Mouse (Mus musculus) thymus, adult 2 months (tissue): ENCODE data around the gene Ptprg. TPM values are rescaled to one million over a fixed set of nuclear protein-coding genes. Genes with fewer than 3 reads are reported as not detected.

Source experiments
- DNase-seq: peaks from one replicate; pipeline ENCODE4 v3.0.0; 2021
- H3K27ac ChIP-seq: fragments of 200-500 bp; 2 replicates; pipeline ENCODE4 v1.5.1; 2012; ENCODE audit warnings: low read length, control low read depth; ENCODE audit not compliant: control insufficient read depth, insufficient read depth
- H3K27me3 ChIP-seq: fragments of 200-500 bp; 2 replicates; pipeline ENCODE4 v1.6.1; 2012; ENCODE audit warnings: mild to moderate bottlenecking, low read length, moderate library complexity, mixed read lengths; ENCODE audit not compliant: control insufficient read depth, insufficient read depth
- H3K36me3 ChIP-seq: fragments of 200-500 bp; 2 replicates; pipeline ENCODE4 v1.6.1; 2012; ENCODE audit warnings: mild to moderate bottlenecking, low read length, moderate library complexity; ENCODE audit not compliant: control insufficient read depth, insufficient read depth
- H3K4me1 ChIP-seq: fragments of 200-500 bp; replicated peaks from 2 replicates; pipeline ENCODE4 v1.6.1; 2012; ENCODE audit warnings: low read length; ENCODE audit not compliant: control insufficient read depth, insufficient read depth
- H3K4me3 ChIP-seq: fragments of 200-500 bp; 2 replicates; pipeline ENCODE4 v1.5.1; 2012; ENCODE audit warnings: mild to moderate bottlenecking, low read length, control low read depth, moderate library complexity; ENCODE audit not compliant: control insufficient read depth, insufficient read depth
- CTCF ChIP-seq: fragments of 200-500 bp; IDR thresholded peaks from 2 replicates; pipeline ENCODE4 v1.5.1; 2012; ENCODE audit warnings: mild to moderate bottlenecking, control low read depth, low read length, moderate library complexity, borderline replicate concordance; ENCODE audit not compliant: control insufficient read depth, poor library complexity, insufficient read depth; ENCODE audit errors: extremely low read depth
- POLR2A ChIP-seq: fragments of 200-500 bp; IDR thresholded peaks from 2 replicates; pipeline ENCODE4 v1.6.1; 2012; ENCODE audit warnings: mild to moderate bottlenecking, low read length, control low read depth, moderate library complexity; ENCODE audit not compliant: control insufficient read depth, poor library complexity, insufficient read depth; ENCODE audit errors: extremely low read depth
- WGBS: fragments of 180-500 bp; shearing (Covaris S2); methylation state at CpG from one replicate; pipeline ENCODE4 v1.1.7; 2018; 5-methylcytosine and 5-hydroxymethylcytosine counted together
- polyA plus RNA-seq: library from polyadenylated mRNA; depleted of rRNA; stranded (reverse); fragments of >200 nt; gene quantifications from 2 replicates; pipeline ENCODE4 v1.2.3, GENCODE M21; 2012

Gene Ptprg
- polyA plus RNA-seq, 1 experiment = 12.3 TPM

GRCm38 (mm10) chr14:12153599-12153998, 600.3 kb downstream of the Ptprg start:
- no peaks in the 10 kb centered on the region for H3K27me3 ChIP-seq
- WGBS = 92% methylated on average over 13 of the region's 13 CpGs
- no peaks in the 10 kb centered on the region for H3K4me1 ChIP-seq
- TF ChIP-seq CTCF (no peak), POLR2A (no peak)
- H3K27ac ChIP-seq = no peak overlapping the region
- DNase-seq = no peak
- no peak overlapping the region for H3K4me3 ChIP-seq
- no peaks in the 10 kb centered on the region for H3K36me3 ChIP-seq

DNA sequence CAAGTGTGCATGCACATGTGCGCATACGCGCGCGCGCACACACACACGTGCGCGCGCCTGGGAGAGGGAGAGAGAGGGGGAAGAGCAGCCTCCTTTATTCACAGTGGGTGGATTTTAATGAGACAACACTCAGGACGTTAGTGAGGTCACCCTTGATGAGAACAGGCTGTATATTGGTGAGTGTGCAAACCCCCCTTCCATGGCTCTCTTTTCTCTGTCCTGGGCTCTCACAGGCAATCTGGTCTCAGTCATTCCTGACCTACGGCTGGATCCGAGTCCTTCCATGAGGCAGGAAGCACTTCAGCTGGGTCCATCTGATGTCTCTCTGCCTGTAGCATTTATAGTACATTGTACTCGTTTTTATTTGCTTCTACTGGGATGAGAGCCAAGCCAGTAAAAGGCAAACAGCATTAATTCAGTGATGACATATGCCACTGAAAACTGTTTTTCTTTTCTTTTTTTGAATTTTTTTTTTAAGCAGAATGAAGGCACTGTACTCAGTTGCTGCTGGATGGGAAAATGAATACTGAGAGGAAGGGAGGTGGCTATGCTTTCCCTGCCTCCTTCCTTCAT, 608.5 kb downstream of the Ptprg start:
- H3K36me3 ChIP-seq = no peaks in the 10 kb centered on the region
- no peaks in the 10 kb centered on the region for H3K27me3 ChIP-seq
- no peak for TF ChIP-seq POLR2A
- TF ChIP-seq CTCF = no peak
- no peak overlapping the region for H3K4me3 ChIP-seq
- H3K27ac ChIP-seq = no peak overlapping the region
- DNase-seq = no peak
- no peaks in the 10 kb centered on the region for H3K4me1 ChIP-seq
- WGBS = 92% methylated on average over 14 of the region's 14 CpGs

- TF ChIP-seq POLR2A (no peak), CTCF (no peak)
Observed at GRCm38 (mm10) chr14:12162331-12162854, 609.1 kb downstream of the Ptprg start.

GRCm38 (mm10) chr14:12163196-12163595, 609.9 kb downstream of the Ptprg start:
- DNase-seq = no peak
- TF ChIP-seq CTCF = no peak
- no peak for TF ChIP-seq POLR2A
- Histone ChIP-seq H3K27ac (no peak overlapping the region), H3K27me3 (no peaks in the 10 kb centered on the region), H3K4me1 (no peaks in the 10 kb centered on the region), H3K36me3 (no peaks in the 10 kb centered on the region), H3K4me3 (no peak overlapping the region)
- WGBS = 77% methylated on average over 4 of the region's 4 CpGs

More at GRCm38 (mm10) chr14:12162331-12162854, 609.1 kb downstream of the Ptprg start:
- no peak overlapping the region for H3K4me3 ChIP-seq
- WGBS = 81% methylated on average over 5 of the region's 5 CpGs
- H3K36me3 ChIP-seq = no peaks in the 10 kb centered on the region
- no peak overlapping the region for H3K27ac ChIP-seq
- DNase-seq = no peak
- H3K27me3 ChIP-seq = no peaks in the 10 kb centered on the region
- no peaks in the 10 kb centered on the region for H3K4me1 ChIP-seq

GRCm38 (mm10) chr14:12167215-12167614, 613.9 kb downstream of the Ptprg start:
- DNase-seq = no peak
- 86% methylated on average over 4 of the region's 4 CpGs for WGBS
- H3K27me3 ChIP-seq = no peaks in the 10 kb centered on the region
- no peak overlapping the region for H3K27ac ChIP-seq
- no peaks in the 10 kb centered on the region for H3K4me1 ChIP-seq
- H3K4me3 ChIP-seq = no peak overlapping the region
- H3K36me3 ChIP-seq = no peaks in the 10 kb centered on the region
- TF ChIP-seq POLR2A (no peak), CTCF (no peak)

DNA sequence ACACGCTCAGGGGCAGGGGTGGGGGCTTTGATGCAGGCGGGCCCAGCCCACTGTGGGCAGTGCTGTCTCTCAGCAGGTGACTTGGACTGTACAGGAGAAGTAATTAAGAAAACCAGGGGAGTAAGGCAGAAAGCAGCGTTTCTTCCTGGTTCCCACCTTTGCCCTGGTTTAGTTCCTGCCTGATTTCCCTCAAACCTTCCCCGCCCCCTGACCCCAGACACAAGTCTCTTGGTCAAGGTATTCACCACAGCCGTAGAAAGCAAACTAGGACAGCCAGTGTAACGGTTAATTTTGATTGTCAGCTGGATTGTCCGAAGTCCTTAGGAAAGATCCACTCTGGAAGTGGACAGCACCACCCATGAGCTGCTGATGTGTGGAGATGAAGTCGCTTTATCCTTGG, 614.3 kb downstream of the Ptprg start:
- TF ChIP-seq CTCF = no peak
- no peak for TF ChIP-seq POLR2A
- Histone ChIP-seq H3K4me1 (no peaks in the 10 kb centered on the region), H3K27ac (no peak overlapping the region), H3K4me3 (no peak overlapping the region), H3K27me3 (no peaks in the 10 kb centered on the region), H3K36me3 (no peaks in the 10 kb centered on the region)
- DNase-seq = no peak
- 92% methylated on average over 8 of the region's 8 CpGs for WGBS
